Mouse (Mus musculus): ENCODE measurements around the gene Fez1. TPM values are rescaled to one million over a fixed set of nuclear protein-coding genes. Genes with fewer than 3 reads are reported as not detected.
A peak's percentile ranks its signal among the peaks of the same experiment; 100 is the strongest.

The Fez1 gene
- polyA plus RNA-seq, 1 experiment from 2014 or later, result 14.2 TPM

GRCm38 (mm10) chr9:36905452-36905851 lies 83.8 kb downstream of the Fez1 start:
- no peaks in the 10 kb centered on the region for H3K9me3 ChIP-seq
- H3K4me2 ChIP-seq, result no peak overlapping the region
- 0 out of 2 replicates have a peak, but pooled peaks cover 5% of the 10 kb centered on the region for H3K4me1 ChIP-seq
- no peaks in the 10 kb centered on the region for H3K27me3 ChIP-seq (replicated peaks)
- 52% methylated on average over 4 of the region's 4 CpGs for WGBS
- H3K9ac ChIP-seq, result no peak overlapping the region
- no peak overlapping the region for H3K27ac ChIP-seq
- ATAC-seq (ENCODE audit: insufficient read depth, low FRiP score, low read depth), result no peak
- no peak overlapping the region for H3K4me3 ChIP-seq (replicated peaks)
- no peaks in the 10 kb centered on the region for H3K36me3 ChIP-seq

GRCm38 (mm10) chr9:36916362-36916761 lies 94.7 kb downstream of the Fez1 start:
- Histone ChIP-seq H3K36me3 (no peaks in the 10 kb centered on the region), H3K4me1 (peaks cover 4% of the 10 kb centered on the region), H3K9me3 (no peaks in the 10 kb centered on the region), H3K27me3 (replicated peaks) (no peaks in the 10 kb centered on the region), H3K4me3 (replicated peaks) (no peak overlapping the region), H3K9ac (no peak overlapping the region), H3K4me2 (peak overlapping the region; percentile 24), H3K27ac (peak overlapping the region; percentile 31; the same call in 1 of the 2 replicates)
- 8% methylated on average over 6 of the region's 6 CpGs for WGBS
- ATAC-seq (ENCODE audit: insufficient read depth, low FRiP score, low read depth), result 0 out of 2 replicates have a peak, but pooled peaks have one; percentile 61

GRCm38 (mm10) chr9:36916915-36917314 lies 95.3 kb downstream of the Fez1 start:
- Histone ChIP-seq H3K9ac (no peak overlapping the region), H3K4me3 (replicated peaks) (no peak overlapping the region), H3K36me3 (no peaks in the 10 kb centered on the region), H3K27ac (peak overlapping the region; percentile 31), H3K27me3 (replicated peaks) (no peaks in the 10 kb centered on the region), H3K4me2 (peak overlapping the region; percentile 24; the same call in 1 of the 2 replicates), H3K4me1 (peaks cover 4% of the 10 kb centered on the region), H3K9me3 (no peaks in the 10 kb centered on the region)
- peak; percentile 69; the same call in 1 of the 2 replicates for ATAC-seq (ENCODE audit: insufficient read depth, low FRiP score, low read depth)
- 36% methylated on average over 5 of the region's 5 CpGs for WGBS

GRCm38 (mm10) chr9:36918582-36918981 lies 96.9 kb downstream of the Fez1 start:
- Histone ChIP-seq H3K4me2 (no peak overlapping the region), H3K4me3 (replicated peaks) (no peak overlapping the region), H3K27ac (no peak overlapping the region), H3K36me3 (no peaks in the 10 kb centered on the region), H3K4me1 (peaks cover 4% of the 10 kb centered on the region), H3K9ac (no peak overlapping the region), H3K9me3 (no peaks in the 10 kb centered on the region), H3K27me3 (replicated peaks) (no peaks in the 10 kb centered on the region)
- 43% methylated on average over 3 of the region's 3 CpGs for WGBS
- ATAC-seq (ENCODE audit: insufficient read depth, low FRiP score, low read depth), result no peak

- WGBS, result 45% methylated on average over 4 of the region's 4 CpGs
- H3K4me3 ChIP-seq (replicated peaks), result no peak overlapping the region
- 0 out of 2 replicates have a peak, but pooled peaks have one; percentile 25 for ATAC-seq (ENCODE audit: insufficient read depth, low FRiP score, low read depth)
- no peak overlapping the region for H3K4me2 ChIP-seq
- H3K9ac ChIP-seq, result no peak overlapping the region
- H3K4me1 ChIP-seq, result peaks cover 4% of the 10 kb centered on the region
- H3K27ac ChIP-seq, result no peak overlapping the region
- no peaks in the 10 kb centered on the region for H3K36me3 ChIP-seq
- H3K9me3 ChIP-seq, result no peaks in the 10 kb centered on the region
- no peaks in the 10 kb centered on the region for H3K27me3 ChIP-seq (replicated peaks)
Observed at GRCm38 (mm10) chr9:36919472-36919871, 97.8 kb downstream of the Fez1 start.

- H3K4me3 ChIP-seq (replicated peaks), result no peak overlapping the region
- no peaks in the 10 kb centered on the region for H3K27me3 ChIP-seq (replicated peaks)
- no peaks in the 10 kb centered on the region for H3K9me3 ChIP-seq
- H3K4me2 ChIP-seq, result no peak overlapping the region
- no peak overlapping the region for H3K27ac ChIP-seq
- no peaks in the 10 kb centered on the region for H3K36me3 ChIP-seq
- H3K4me1 ChIP-seq, result no peaks in the 10 kb centered on the region
- ATAC-seq (ENCODE audit: insufficient read depth, low FRiP score, low read depth), result no peak
- no peak overlapping the region for H3K9ac ChIP-seq
- WGBS, result 74% methylated on average over 13 of the region's 13 CpGs
Observed at GRCm38 (mm10) chr9:36921718-36922415, 100.2 kb downstream of the Fez1 start.

GRCm38 (mm10) chr9:36923753-36924152 lies 102.1 kb downstream of the Fez1 start:
- H3K4me2 ChIP-seq, result no peak overlapping the region
- no peak overlapping the region for H3K4me3 ChIP-seq (replicated peaks)
- H3K9ac ChIP-seq, result no peak overlapping the region
- no peaks in the 10 kb centered on the region for H3K36me3 ChIP-seq
- no peak for ATAC-seq (ENCODE audit: insufficient read depth, low FRiP score, low read depth)
- H3K27ac ChIP-seq, result no peak overlapping the region
- H3K27me3 ChIP-seq (replicated peaks), result no peaks in the 10 kb centered on the region
- 85% methylated on average over 5 of the region's 5 CpGs for WGBS
- no peaks in the 10 kb centered on the region for H3K4me1 ChIP-seq
- H3K9me3 ChIP-seq, result no peaks in the 10 kb centered on the region

Other genes with a start within 250 kb of the Fez1 start
- gene Gm17689, start 239.2 kb upstream of the Fez1 start, polyA plus RNA-seq (2015; fragmentation: Nextera tagmentation; extraction: Ambion mirVana), result not detected in 2 replicates
- gene A630095E13Rik, start 178.5 kb upstream of the Fez1 start, polyA plus RNA-seq (2015; fragmentation: Nextera tagmentation; extraction: Ambion mirVana), result not detected in 2 replicates
- not detected in 2 replicates for gene Acrv1, start 128.6 kb upstream of the Fez1 start, polyA plus RNA-seq (2015; fragmentation: Nextera tagmentation; extraction: Ambion mirVana)
- gene Chek1, start 94.8 kb upstream of the Fez1 start, polyA plus RNA-seq (2015; fragmentation: Nextera tagmentation; extraction: Ambion mirVana), result 27.6 and 29.8 TPM in 2 replicates
- 271 and 354 TPM in 2 replicates for gene Stt3a, start 54.2 kb upstream of the Fez1 start, polyA plus RNA-seq (2015; fragmentation: Nextera tagmentation; extraction: Ambion mirVana)
- gene Ei24, start 24.5 kb upstream of the Fez1 start, polyA plus RNA-seq (2015; fragmentation: Nextera tagmentation; extraction: Ambion mirVana), result 94.8 and 99.4 TPM in 2 replicates

Data from stomach, embryonic 15.5 days (tissue).